Mouse (Mus musculus): ENCODE measurements around the gene Ostn. TPM values are rescaled to one million over a fixed set of nuclear protein-coding genes. Genes with fewer than 3 reads are reported as not detected.

Gene Ostn
- total and polyA plus RNA-seq, 3 experiments, result not detected

DNA sequence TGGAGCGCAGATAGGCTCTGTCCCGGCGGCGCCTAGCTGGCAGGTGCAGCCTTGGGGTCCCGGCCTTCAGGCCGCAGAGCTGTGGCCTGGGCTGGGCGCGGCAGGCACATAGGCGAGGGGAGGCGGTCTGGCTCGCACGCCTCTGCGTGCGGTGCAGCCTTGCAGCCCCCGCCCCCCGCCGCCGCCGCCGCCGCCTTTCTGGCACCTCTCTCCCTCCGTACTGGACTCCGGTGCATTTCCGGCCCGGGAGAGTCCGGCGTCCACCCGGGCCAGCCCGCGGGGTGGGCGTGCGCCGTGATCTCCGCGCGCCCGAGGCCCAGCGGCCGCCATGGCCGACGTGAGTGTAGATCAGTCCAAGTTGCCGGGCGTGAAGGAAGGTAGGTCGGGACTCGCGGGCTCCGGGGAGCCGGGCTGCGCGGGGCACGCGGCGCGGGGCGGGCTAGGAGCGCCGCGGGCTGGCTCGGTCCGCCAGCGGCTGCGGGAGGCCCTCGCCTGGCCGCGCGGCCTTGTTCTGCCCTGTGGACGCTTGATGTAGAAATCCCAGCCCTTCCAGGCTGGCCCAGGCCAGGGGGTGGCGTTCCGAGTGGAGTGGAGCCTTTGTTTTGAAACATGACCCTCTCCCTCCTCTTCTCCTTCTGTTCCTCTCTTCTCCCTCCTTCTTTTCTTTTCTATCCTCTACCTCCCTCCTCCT is 81.6 kb downstream of the Ostn start, which contains the start of gene Ccdc50 (continued):
- TF ChIP-seq USF1 (IDR thresholded peaks at IDR 0.05; ENCODE audit: low read depth, low read length), result no peak
- TF ChIP-seq POLR2A (IDR thresholded peaks at IDR 0.05; ENCODE audit: control insufficient read depth in 1 of 2, insufficient read depth in 1 of 2, low read depth in 1 of 2, low read length in 2 of 2, poor library complexity in 1 of 2), result peak; percentile 33 to 59; a peak in 2 of 4 replicates
- TF ChIP-seq TAL1 (IDR thresholded peaks at IDR 0.05; ENCODE audit: low read length), result no peak

DNA sequence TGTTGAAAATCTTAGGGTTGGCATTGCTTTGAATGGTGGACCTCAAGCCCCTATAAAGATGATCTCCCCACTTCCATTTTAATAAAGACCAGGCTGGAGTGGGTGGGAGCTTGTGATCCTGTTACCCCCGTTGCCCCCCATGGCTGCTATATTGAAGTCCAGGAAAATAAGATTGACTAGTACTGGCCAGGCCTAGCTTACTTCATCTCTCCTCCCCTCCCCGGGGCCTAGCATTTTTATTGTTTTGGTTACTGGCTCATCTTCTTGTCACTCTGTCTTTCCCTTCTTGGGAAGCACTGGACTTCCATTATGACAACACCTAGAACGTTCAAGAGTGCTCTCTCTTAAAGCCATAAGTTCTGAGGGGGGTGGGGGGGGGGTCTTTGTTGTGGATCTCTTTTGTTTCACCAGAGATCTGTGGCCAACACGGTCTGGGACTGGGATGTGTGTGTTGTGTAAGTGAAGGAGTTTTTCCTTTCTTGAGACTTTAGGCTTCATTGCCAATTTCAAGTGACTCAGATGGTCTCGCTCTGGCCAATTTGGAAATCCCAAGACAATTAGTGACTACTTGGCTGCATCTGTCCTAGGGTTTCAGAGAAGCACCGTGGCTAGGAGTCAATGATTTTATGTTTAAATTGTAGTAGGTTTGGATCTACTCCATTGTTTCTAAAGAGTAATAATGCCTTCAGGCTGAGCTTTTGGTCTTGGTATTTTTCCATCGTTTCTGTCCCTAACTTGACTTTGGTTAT is 82.4 kb downstream of the Ostn start:
- H3K4me1 ChIP-seq (ENCODE audit: control insufficient read depth in 1 of 2, insufficient read depth in 2 of 2, low read length in 2 of 2), result peaks cover 0 to 11% of the 10 kb centered on the region in 2 experiments; a peak in 1 of 4 replicates

DNA sequence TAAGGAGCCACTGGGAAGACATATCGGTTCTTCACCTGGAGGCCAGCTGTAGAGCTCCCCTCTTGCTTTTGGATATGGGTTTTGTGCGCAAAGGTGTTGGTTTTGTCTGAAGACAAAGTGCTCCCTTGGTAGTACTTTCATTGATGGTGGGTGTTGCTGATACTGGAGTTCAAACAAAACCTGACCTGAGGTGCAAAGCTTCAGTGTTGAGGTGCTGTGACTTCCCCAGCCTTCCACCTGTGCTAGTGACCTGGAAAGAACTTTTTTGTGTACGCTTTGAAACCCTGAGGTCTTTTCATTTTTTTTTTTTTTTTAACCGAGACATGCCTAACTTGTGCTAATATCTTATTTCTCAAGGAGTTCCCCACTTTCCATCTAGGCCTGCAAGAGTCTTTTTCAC is 83.0 kb downstream of the Ostn start:
- H3K9me3 ChIP-seq (replicated peaks; ENCODE audit: insufficient read depth, low read length), result no peaks in the 10 kb centered on the region
- no peak overlapping the region for H3K9ac ChIP-seq (ENCODE audit: control insufficient read depth, low read depth, low read length, poor library complexity, severe bottlenecking)
- peaks cover 3 to 14% of the 10 kb centered on the region in 2 experiments; a peak in 2 of 4 replicates for H3K4me1 ChIP-seq (ENCODE audit: control insufficient read depth in 1 of 2, insufficient read depth in 2 of 2, low read length in 2 of 2)
- DNase-seq (ENCODE audit: low read depth, low spot score), result no peak
- peaks cover 25% of the 10 kb centered on the region for H3K79me2 ChIP-seq (ENCODE audit: control insufficient read depth, insufficient read depth, low read length, poor library complexity)
- no peak overlapping the region for H3K27ac ChIP-seq (ENCODE audit: control insufficient read depth, low read depth, low read length)
- H3K36me3 ChIP-seq (ENCODE audit: control insufficient read depth in 1 of 2, insufficient read depth in 2 of 2, low read length in 2 of 2), result peaks cover 0 to 20% of the 10 kb centered on the region in 2 experiments; a peak in 3 of 4 replicates
- no peak overlapping the region for H3K4me3 ChIP-seq (ENCODE audit: control insufficient read depth in 1 of 2, insufficient read depth in 1 of 2, low read depth in 2 of 2, low read length in 2 of 2)
- no peaks in the 10 kb centered on the region for H3K27me3 ChIP-seq (ENCODE audit: control insufficient read depth in 1 of 2, insufficient read depth in 2 of 2, low read length in 2 of 2)
- TF ChIP-seq EP300 (IDR thresholded peaks at IDR 0.05; ENCODE audit: low read depth in 1 of 2, low read length in 2 of 2) (no peak), JUND (IDR thresholded peaks at IDR 0.05; ENCODE audit: low read depth, low read length) (no peak), MAX (IDR thresholded peaks at IDR 0.05; ENCODE audit: low read length) (no peak), UBTF (IDR thresholded peaks at IDR 0.05; ENCODE audit: borderline replicate concordance, insufficient read depth, low read depth, low read length) (no peak), RAD21 (IDR thresholded peaks at IDR 0.05; ENCODE audit: low read depth, low read length) (no peak), ZNF384 (IDR thresholded peaks at IDR 0.05; ENCODE audit: low read depth, low read length) (no peak), MYB (IDR thresholded peaks at IDR 0.05; ENCODE audit: low read depth, low read length) (no peak), TCF12 (IDR thresholded peaks at IDR 0.05; ENCODE audit: low read depth, low read length) (no peak), KAT2A (conservative IDR thresholded peaks at IDR 0.05; ENCODE audit: low read depth, low read length) (no peak), POLR2AphosphoS5 (IDR thresholded peaks at IDR 0.05; ENCODE audit: borderline replicate concordance, low read depth, low read length) (no peak), MAFK (IDR thresholded peaks at IDR 0.05; ENCODE audit: borderline replicate concordance, low read depth, low read length) (no peak), RCOR1 (IDR thresholded peaks at IDR 0.05; ENCODE audit: low read depth, low read length) (no peak), ZKSCAN1 (IDR thresholded peaks at IDR 0.05; ENCODE audit: low read depth, low read length) (no peak), SIN3A (IDR thresholded peaks at IDR 0.05; ENCODE audit: low read length) (no peak), MEF2A (IDR thresholded peaks at IDR 0.05; ENCODE audit: extremely low read depth, insufficient replicate concordance, low read depth, low read length, poor library complexity, severe bottlenecking) (no peak), ZC3H11A (IDR thresholded peaks at IDR 0.05; ENCODE audit: low read depth, low read length) (no peak)

More for the DNA sequence above, 82.4 kb downstream of the Ostn start:
- Histone ChIP-seq H3K9ac (ENCODE audit: control insufficient read depth, low read depth, low read length, poor library complexity, severe bottlenecking) (peak overlapping the region; percentile 92), H3K9me3 (replicated peaks; ENCODE audit: insufficient read depth, low read length) (no peaks in the 10 kb centered on the region), H3K79me2 (ENCODE audit: control insufficient read depth, insufficient read depth, low read length, poor library complexity) (peaks cover 25% of the 10 kb centered on the region), H3K27ac (ENCODE audit: control insufficient read depth, low read depth, low read length) (no peak overlapping the region; the same call in 1 of the 2 replicates), H3K36me3 (ENCODE audit: control insufficient read depth in 1 of 2, insufficient read depth in 2 of 2, low read length in 2 of 2) (peaks cover 0 to 14% of the 10 kb centered on the region in 2 experiments; a peak in 3 of 4 replicates), H3K4me3 (ENCODE audit: control insufficient read depth in 1 of 2, insufficient read depth in 1 of 2, low read depth in 2 of 2, low read length in 2 of 2) (peak overlapping the region; percentile 82 to 96), H3K27me3 (ENCODE audit: control insufficient read depth in 1 of 2, insufficient read depth in 2 of 2, low read length in 2 of 2) (no peaks in the 10 kb centered on the region)
- peak; percentile 40 for DNase-seq (ENCODE audit: low read depth, low spot score)
- TF ChIP-seq ELF1 (IDR thresholded peaks at IDR 0.05; ENCODE audit: low read depth, low read length) (no peak), JUND (IDR thresholded peaks at IDR 0.05; ENCODE audit: low read depth, low read length) (no peak), NRF1 (IDR thresholded peaks at IDR 0.05; ENCODE audit: insufficient read depth, low read depth, low read length, poor library complexity, severe bottlenecking) (no peak), GATA1 (IDR thresholded peaks at IDR 0.05; ENCODE audit: low read depth, low read length) (no peak), KAT2A (conservative IDR thresholded peaks at IDR 0.05; ENCODE audit: low read depth, low read length) (no peak), E2F4 (IDR thresholded peaks at IDR 0.05; ENCODE audit: borderline replicate concordance, low read depth, low read length) (no peak), TAL1 (IDR thresholded peaks at IDR 0.05; ENCODE audit: low read length) (no peak), MXI1 (IDR thresholded peaks at IDR 0.05; ENCODE audit: low read depth, low read length) (no peak), RCOR1 (IDR thresholded peaks at IDR 0.05; ENCODE audit: low read depth, low read length) (no peak), CHD1 (IDR thresholded peaks at IDR 0.05; ENCODE audit: low read depth, low read length) (no peak), EP300 (IDR thresholded peaks at IDR 0.05; ENCODE audit: low read depth in 1 of 2, low read length in 2 of 2) (no peak), POLR2AphosphoS5 (IDR thresholded peaks at IDR 0.05; ENCODE audit: borderline replicate concordance, low read depth, low read length) (no peak), POLR2A (IDR thresholded peaks at IDR 0.05; ENCODE audit: control insufficient read depth in 1 of 2, insufficient read depth in 1 of 2, low read depth in 1 of 2, low read length in 2 of 2, poor library complexity in 1 of 2) (no peak), SIN3A (IDR thresholded peaks at IDR 0.05; ENCODE audit: low read length) (no peak; the same call in 1 of the 2 replicates), ETS1 (IDR thresholded peaks at IDR 0.05; ENCODE audit: low read depth, low read length) (no peak), RAD21 (IDR thresholded peaks at IDR 0.05; ENCODE audit: low read depth, low read length) (no peak), HCFC1 (IDR thresholded peaks at IDR 0.05; ENCODE audit: low read depth, low read length) (no peak), ZMIZ1 (IDR thresholded peaks at IDR 0.05; ENCODE audit: low read depth, low read length) (no peak), USF2 (IDR thresholded peaks at IDR 0.05; ENCODE audit: borderline replicate concordance in 1 of 2, insufficient read depth in 1 of 2, low read depth in 1 of 2, low read length in 2 of 2) (no peak), USF1 (IDR thresholded peaks at IDR 0.05; ENCODE audit: low read depth, low read length) (no peak)

All from MEL (cell line).